Mouse (Mus musculus) kidney, adult 2 months (tissue): Measurements from ENCODE around the gene Prpf6.

Source experiments
- CTCF ChIP-seq: fragments of 200-500 bp; conservative IDR thresholded peaks from 2 replicates; pipeline ENCODE4 v1.5.1; 2011; ENCODE audit warnings: low read depth, mild to moderate bottlenecking, control low read depth, low read length, moderate library complexity, mixed read lengths; ENCODE audit not compliant: insufficient read depth, insufficient read length
- POLR2A ChIP-seq: fragments of 200-500 bp; IDR thresholded peaks from one replicate; pipeline ENCODE4 v1.6.1; 2011; ENCODE audit warnings: low read depth, low read length, control low read depth

GRCm38 (mm10) chr2:181670913-181671311 lies 79.2 kb downstream of the Prpf6 start:
- no peak for TF ChIP-seq POLR2A
- TF ChIP-seq CTCF = no peak
